Mouse (Mus musculus): ENCODE data around the gene AY358078. TPM values are rescaled to one million over a fixed set of nuclear protein-coding genes. Genes with fewer than 3 reads are reported as not detected.

The AY358078 gene
- total and polyA plus RNA-seq, 3 experiments: not detected

DNA sequence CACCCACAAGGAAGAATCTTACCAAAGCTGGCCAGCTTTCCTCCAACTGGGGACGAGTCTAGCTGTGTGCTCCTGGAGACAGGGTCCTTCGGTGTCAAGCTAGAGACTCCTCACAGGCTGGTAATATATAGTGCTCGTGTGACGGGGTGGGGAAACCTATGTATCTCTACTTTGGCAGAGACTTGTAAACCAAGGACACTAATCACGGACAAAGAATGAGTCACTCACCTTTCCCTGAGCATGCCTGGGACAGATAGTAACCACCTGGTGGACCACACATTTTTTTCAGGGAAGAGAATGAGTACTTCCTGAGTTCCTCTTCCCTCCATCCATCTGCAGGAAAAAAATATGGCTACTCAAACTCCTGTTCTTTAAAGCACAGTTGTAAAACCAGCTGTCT lies 26.4 kb upstream of the AY358078 start, which contains the start of gene Ang4:
Gene Ang4 (minus strand): TSS at position 101 of the 400 bp plus-strand sequence.
- Histone ChIP-seq H3K4me1 (ENCODE audit: control insufficient read depth in 1 of 2, insufficient read depth in 2 of 2, low read length in 2 of 2) (no peaks in the 10 kb centered on the region), H3K27ac (ENCODE audit: control insufficient read depth, low read depth, low read length) (no peak within 1 kb of the TSS), H3K9ac (ENCODE audit: control insufficient read depth, low read depth, low read length, poor library complexity, severe bottlenecking) (no peak within 1 kb of the TSS), H3K9me3 (replicated peaks; ENCODE audit: insufficient read depth, low read length) (no peaks in the 10 kb centered on the region), H3K79me2 (ENCODE audit: control insufficient read depth, insufficient read depth, low read length, poor library complexity) (no peaks in the 10 kb centered on the region), H3K4me3 (ENCODE audit: control insufficient read depth in 1 of 2, insufficient read depth in 1 of 2, low read depth in 2 of 2, low read length in 2 of 2) (no peak within 1 kb of the TSS), H3K36me3 (ENCODE audit: control insufficient read depth in 1 of 2, insufficient read depth in 2 of 2, low read length in 2 of 2) (no peaks in the 10 kb centered on the region), H3K27me3 (ENCODE audit: control insufficient read depth in 1 of 2, insufficient read depth in 2 of 2, low read length in 2 of 2) (no peaks in the 10 kb centered on the region)
- TF ChIP-seq RCOR1 (IDR thresholded peaks at IDR 0.05; ENCODE audit: low read depth, low read length) (no peak), MAX (IDR thresholded peaks at IDR 0.05; ENCODE audit: low read length) (no peak)
- DNase-seq (ENCODE audit: low read depth, low spot score): no peak

DNA sequence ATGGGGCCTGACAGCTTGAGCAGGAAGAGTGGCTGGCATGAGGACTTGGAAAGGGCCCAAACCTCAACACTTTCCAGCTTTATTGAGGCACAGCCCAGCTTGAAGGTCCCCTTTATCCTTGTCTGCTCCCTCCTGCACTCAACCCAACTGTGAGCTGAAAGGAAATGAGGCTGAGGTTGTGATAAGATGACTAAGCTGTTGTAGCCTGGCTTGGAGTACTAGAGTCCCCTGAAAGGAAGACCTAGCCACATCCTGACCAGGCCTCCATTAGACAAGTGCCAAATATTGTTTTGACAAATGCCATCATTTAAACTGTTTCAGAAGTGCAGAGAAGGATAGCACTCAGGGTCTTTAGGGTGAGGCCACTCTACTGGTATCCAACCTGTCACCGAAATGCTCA lies 22.1 kb upstream of the AY358078 start:
- H3K4me1 ChIP-seq (ENCODE audit: control insufficient read depth in 1 of 2, insufficient read depth in 2 of 2, low read length in 2 of 2): no peaks in the 10 kb centered on the region
- H3K79me2 ChIP-seq (ENCODE audit: control insufficient read depth, insufficient read depth, low read length, poor library complexity): no peaks in the 10 kb centered on the region
- TF ChIP-seq CHD1 (IDR thresholded peaks at IDR 0.05; ENCODE audit: low read depth, low read length) (no peak), E2F4 (IDR thresholded peaks at IDR 0.05; ENCODE audit: borderline replicate concordance, low read depth, low read length) (no peak), USF2 (IDR thresholded peaks at IDR 0.05; ENCODE audit: borderline replicate concordance in 1 of 2, insufficient read depth in 1 of 2, low read depth in 1 of 2, low read length in 2 of 2) (no peak), GATA1 (IDR thresholded peaks at IDR 0.05; ENCODE audit: low read depth, low read length) (no peak), EP300 (IDR thresholded peaks at IDR 0.05; ENCODE audit: low read depth in 1 of 2, low read length in 2 of 2) (no peak), MAFK (IDR thresholded peaks at IDR 0.05; ENCODE audit: borderline replicate concordance, low read depth, low read length) (no peak), NELFE (IDR thresholded peaks at IDR 0.05; ENCODE audit: low read depth, low read length) (no peak), MAZ (IDR thresholded peaks at IDR 0.05; ENCODE audit: low read depth, low read length) (no peak), KAT2A (conservative IDR thresholded peaks at IDR 0.05; ENCODE audit: low read depth, low read length) (no peak), MYB (IDR thresholded peaks at IDR 0.05; ENCODE audit: low read depth, low read length) (no peak), BHLHE40 (IDR thresholded peaks at IDR 0.05; ENCODE audit: borderline replicate concordance, low read depth, low read length) (no peak), TBP (IDR thresholded peaks at IDR 0.05; ENCODE audit: low read depth, low read length) (no peak), JUND (IDR thresholded peaks at IDR 0.05; ENCODE audit: low read depth, low read length) (no peak), MXI1 (IDR thresholded peaks at IDR 0.05; ENCODE audit: low read depth, low read length) (no peak), HCFC1 (IDR thresholded peaks at IDR 0.05; ENCODE audit: low read depth, low read length) (no peak), ZMIZ1 (IDR thresholded peaks at IDR 0.05; ENCODE audit: low read depth, low read length) (no peak), ETS1 (IDR thresholded peaks at IDR 0.05; ENCODE audit: low read depth, low read length) (no peak), TCF12 (IDR thresholded peaks at IDR 0.05; ENCODE audit: low read depth, low read length) (no peak), USF1 (IDR thresholded peaks at IDR 0.05; ENCODE audit: low read depth, low read length) (no peak), ELF1 (IDR thresholded peaks at IDR 0.05; ENCODE audit: low read depth, low read length) (no peak)
- H3K4me3 ChIP-seq (ENCODE audit: control insufficient read depth in 1 of 2, insufficient read depth in 1 of 2, low read depth in 2 of 2, low read length in 2 of 2): no peak overlapping the region
- H3K36me3 ChIP-seq (ENCODE audit: control insufficient read depth in 1 of 2, insufficient read depth in 2 of 2, low read length in 2 of 2): no peaks in the 10 kb centered on the region
- no peaks in the 10 kb centered on the region for H3K27me3 ChIP-seq (ENCODE audit: control insufficient read depth in 1 of 2, insufficient read depth in 2 of 2, low read length in 2 of 2)
- no peak overlapping the region for H3K27ac ChIP-seq (ENCODE audit: control insufficient read depth, low read depth, low read length)
- no peaks in the 10 kb centered on the region for H3K9me3 ChIP-seq (replicated peaks; ENCODE audit: insufficient read depth, low read length)
- DNase-seq (ENCODE audit: low read depth, low spot score): no peak
- no peak overlapping the region for H3K9ac ChIP-seq (ENCODE audit: control insufficient read depth, low read depth, low read length, poor library complexity, severe bottlenecking)
